Mouse (Mus musculus) lung, adult 2 months (tissue): Measurements from ENCODE around the gene 2410015M20Rik. TPM values are rescaled to one million over a fixed set of nuclear protein-coding genes. Genes with fewer than 3 reads are reported as not detected.
"Not testable (repeated sequence)": the region's sequence is repeated elsewhere in the genome, so short reads cannot be mapped to it uniquely, and the experiment has no call there.

ENCODE experiments used
- DNase-seq: peaks from one replicate; pipeline ENCODE4 v3.0.0; 2022
- H3K4me1 ChIP-seq: fragments of 200-500 bp; 2 replicates; pipeline ENCODE4 v1.6.1; 2011; ENCODE audit warnings: low read length; ENCODE audit not compliant: control insufficient read depth, insufficient read depth
- H3K4me3 ChIP-seq: fragments of 200-500 bp; replicated peaks from 2 replicates; pipeline ENCODE3; 2011; ENCODE audit warnings: low read depth, mild to moderate bottlenecking, control low read depth, low read length; ENCODE audit errors: extremely low read depth
- CTCF ChIP-seq: fragments of 200-500 bp; IDR thresholded peaks from 2 replicates; pipeline ENCODE4 v1.5.1; 2011; ENCODE audit warnings: mild to moderate bottlenecking, low read length, control low read depth; ENCODE audit not compliant: insufficient read depth
- POLR2A ChIP-seq: fragments of 200-500 bp; IDR thresholded peaks from 2 replicates; pipeline ENCODE4 v1.6.1; 2011; ENCODE audit warnings: low read depth, mild to moderate bottlenecking, control low read depth, low read length, borderline replicate concordance; ENCODE audit errors: extremely low read depth
- WGBS: fragments of 180-500 bp; shearing (Covaris S2); methylation state at CpG from one replicate; pipeline ENCODE4 v1.1.7; 2018; 5-methylcytosine and 5-hydroxymethylcytosine counted together
- polyA plus RNA-seq: library from polyadenylated mRNA; depleted of rRNA; stranded (reverse); fragments of >200 nt; gene quantifications from 2 replicates; pipeline ENCODE4 v1.2.3, GENCODE M21; 2012; rRNA removed

Gene 2410015M20Rik
- 81.7 and 104 TPM in 2 replicates for polyA plus RNA-seq

GRCm38 (mm10) chr17:56609452-56610171 lies at the start of gene 2410015M20Rik:
TSS of gene 2410015M20Rik (minus strand) at chr17:56609771.
- Histone ChIP-seq H3K4me1 (peaks cover 15% of the 10 kb centered on the region), H3K4me3 (peak within 1 kb of the TSS; percentile 92)
- DNase-seq: peak; percentile 91
- TF ChIP-seq CTCF: no peak
- peak; percentile 67 for TF ChIP-seq POLR2A
- WGBS: under 1% methylated on average over 44 of the region's 44 CpGs

- Histone ChIP-seq H3K4me1 (no peaks in the 10 kb centered on the region), H3K4me3 (no peak overlapping the region)
- no peak for DNase-seq
- no peak for TF ChIP-seq POLR2A
- no peak for TF ChIP-seq CTCF
- 75% methylated on average over 6 of the region's 6 CpGs for WGBS
Measured at GRCm38 (mm10) chr17:56656171-56656570, 46.6 kb upstream of the 2410015M20Rik start.

GRCm38 (mm10) chr17:56655311-56655710 lies 45.7 kb upstream of the 2410015M20Rik start:
- WGBS: 69% methylated on average over 3 of the region's 3 CpGs
- no peaks in the 10 kb centered on the region for H3K4me1 ChIP-seq

GRCm38 (mm10) chr17:56654771-56655170 lies 45.2 kb upstream of the 2410015M20Rik start:
- TF ChIP-seq CTCF: no peak
- no peak for DNase-seq
- 60% methylated on average over 2 of the region's 2 CpGs for WGBS
- H3K4me3 ChIP-seq: no peak overlapping the region
- H3K4me1 ChIP-seq: no peaks in the 10 kb centered on the region

More at GRCm38 (mm10) chr17:56655311-56655710, 45.7 kb upstream of the 2410015M20Rik start:
- DNase-seq: no peak
- H3K4me3 ChIP-seq: no peak overlapping the region
- TF ChIP-seq POLR2A (no peak), CTCF (no peak)

- 26% methylated on average over 10 of the region's 10 CpGs for WGBS
- no peak for DNase-seq
- no peak for TF ChIP-seq CTCF
- TF ChIP-seq POLR2A: no peak
- no peaks in the 10 kb centered on the region for H3K4me1 ChIP-seq
- H3K4me3 ChIP-seq: no peak overlapping the region
Measured at GRCm38 (mm10) chr17:56651801-56652200, 42.2 kb upstream of the 2410015M20Rik start.

- no peak overlapping the region for H3K4me3 ChIP-seq
- WGBS: 22% methylated on average over 13 of the region's 13 CpGs
- TF ChIP-seq CTCF (no peak), POLR2A (no peak)
- no peak for DNase-seq
- H3K4me1 ChIP-seq: no peaks in the 10 kb centered on the region
Measured at GRCm38 (mm10) chr17:56647546-56647945, 38.0 kb upstream of the 2410015M20Rik start.

- no peak overlapping the region for H3K4me3 ChIP-seq
- TF ChIP-seq CTCF (no peak), POLR2A (no peak)
- 82% methylated on average over 4 of the region's 4 CpGs for WGBS
- H3K4me1 ChIP-seq: no peaks in the 10 kb centered on the region
- DNase-seq: no peak
Measured at GRCm38 (mm10) chr17:56643237-56643636, 33.7 kb upstream of the 2410015M20Rik start.

GRCm38 (mm10) chr17:56634023-56634422 lies 24.5 kb upstream of the 2410015M20Rik start:
- Histone ChIP-seq H3K4me3 (no peak overlapping the region), H3K4me1 (no peaks in the 10 kb centered on the region)
- DNase-seq: no peak
- WGBS: 73% methylated on average over 6 of the region's 6 CpGs
- TF ChIP-seq CTCF: no peak
- no peak for TF ChIP-seq POLR2A

- WGBS: 59% methylated on average over 4 of the region's 4 CpGs
- no peak overlapping the region for H3K4me3 ChIP-seq
- no peak for TF ChIP-seq POLR2A
- TF ChIP-seq CTCF: no peak
Measured at GRCm38 (mm10) chr17:56631807-56632206, 22.2 kb upstream of the 2410015M20Rik start.

GRCm38 (mm10) chr17:56629800-56630781 lies 20.5 kb upstream of the 2410015M20Rik start:
- not testable (repeated sequence) for H3K4me1 ChIP-seq, DNase-seq, H3K4me3 ChIP-seq
- WGBS: 78% methylated on average over 27 of the region's 27 CpGs

More at GRCm38 (mm10) chr17:56631807-56632206, 22.2 kb upstream of the 2410015M20Rik start:
- peaks cover 3% of the 10 kb centered on the region for H3K4me1 ChIP-seq
- DNase-seq: no peak
